Mouse (Mus musculus) spleen, adult 2 months (tissue): Measurements from ENCODE around the gene Ncoa3.

Experiments
- CTCF ChIP-seq: fragments of 200-500 bp; IDR thresholded peaks from 2 replicates; pipeline ENCODE4 v1.5.1; 2011; ENCODE audit warnings: mild to moderate bottlenecking, inconsistent platforms; ENCODE audit not compliant: insufficient read depth, insufficient read length, insufficient replicate concordance; ENCODE audit errors: extremely low read depth
- POLR2A ChIP-seq: fragments of 200-500 bp; IDR thresholded peaks from 2 replicates; pipeline ENCODE4 v1.6.1; 2011; ENCODE audit warnings: low read depth, low read length, inconsistent platforms

DNA sequence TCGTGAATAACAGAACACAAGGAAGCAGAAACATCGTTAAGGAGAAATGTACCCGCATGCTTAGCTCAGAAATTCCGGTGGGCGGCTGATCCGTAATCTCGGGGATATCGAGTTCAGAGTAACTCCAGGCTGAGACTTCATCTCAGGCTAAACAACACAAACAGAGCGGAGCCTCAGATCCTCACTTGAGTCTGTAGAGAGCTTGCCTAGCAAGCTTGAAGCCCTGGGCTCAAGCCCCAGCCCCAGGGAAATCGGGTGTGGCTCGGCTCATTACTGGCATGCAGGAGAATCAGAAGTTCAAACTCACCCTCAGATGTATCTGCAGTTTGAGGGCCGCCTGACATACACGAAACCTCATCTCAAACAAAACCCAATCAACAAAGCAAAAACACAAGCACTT, 22.5 kb upstream of the Ncoa3 start:
- TF ChIP-seq POLR2A (no peak), CTCF (no peak)
